Mouse (Mus musculus) embryonic facial prominence, embryonic 15.5 days (tissue): ENCODE measurements around the gene Magoh. TPM values are rescaled to one million over a fixed set of nuclear protein-coding genes. Genes with fewer than 3 reads are reported as not detected.

ENCODE experiments used
- ATAC-seq: fragments of 200-750 bp; cut with Nextera tagmentation; 2 replicates; pipeline ENCODE4 v1.8.0; 2017; ENCODE audit warnings: low read depth, moderate TSS enrichment; ENCODE audit not compliant: insufficient number of reproducible peaks, low FRiP score, low TSS enrichment
- H3K27ac ChIP-seq: fragments of 300-500 bp; sonication (generic); replicated peaks from 2 replicates; pipeline ENCODE4 v1.5.1; 2015; ENCODE audit warnings: mild to moderate bottlenecking, inconsistent platforms
- H3K27me3 ChIP-seq: fragments of 300-500 bp; sonication (generic); 2 replicates; pipeline ENCODE4 v1.6.1; 2015; ENCODE audit warnings: inconsistent platforms
- H3K36me3 ChIP-seq: fragments of 300-500 bp; sonication (generic); 2 replicates; pipeline ENCODE4 v1.6.1; 2015; ENCODE audit warnings: mild to moderate bottlenecking, inconsistent platforms
- H3K4me1 ChIP-seq: fragments of 300-500 bp; sonication (generic); 2 replicates; pipeline ENCODE4 v1.6.1; 2015; ENCODE audit warnings: inconsistent platforms
- H3K4me2 ChIP-seq: fragments of 300-500 bp; sonication (generic); replicated peaks from 2 replicates; pipeline ENCODE4 v1.6.1; 2015; ENCODE audit warnings: mild to moderate bottlenecking, inconsistent platforms
- H3K4me3 ChIP-seq: fragments of 300-500 bp; sonication (generic); replicated peaks from 2 replicates; pipeline ENCODE4 v1.5.1; 2015; ENCODE audit warnings: mild to moderate bottlenecking, inconsistent platforms
- H3K9ac ChIP-seq: fragments of 300-500 bp; sonication (generic); 2 replicates; pipeline ENCODE4 v1.6.1; 2015; ENCODE audit warnings: inconsistent platforms
- H3K9me3 ChIP-seq: fragments of 300-500 bp; sonication (generic); replicated peaks from 2 replicates; pipeline ENCODE4 v1.6.1; 2016; ENCODE audit warnings: inconsistent platforms
- WGBS: fragments of 180-500 bp; shearing (Covaris S2); methylation state at CpG from one replicate; pipeline ENCODE4 v1.1.7; 2015; 5-methylcytosine and 5-hydroxymethylcytosine counted together
- polyA plus RNA-seq: library from polyadenylated mRNA; unstranded; fragments of >200 nt; fragmentation: Nextera tagmentation; extraction: Ambion mirVana; gene quantifications from 2 replicates; pipeline ENCODE4 v1.2.1, GENCODE M21; 2015

The Magoh gene
- polyA plus RNA-seq, 1 experiment from 2014 or later, result 160 TPM

DNA sequence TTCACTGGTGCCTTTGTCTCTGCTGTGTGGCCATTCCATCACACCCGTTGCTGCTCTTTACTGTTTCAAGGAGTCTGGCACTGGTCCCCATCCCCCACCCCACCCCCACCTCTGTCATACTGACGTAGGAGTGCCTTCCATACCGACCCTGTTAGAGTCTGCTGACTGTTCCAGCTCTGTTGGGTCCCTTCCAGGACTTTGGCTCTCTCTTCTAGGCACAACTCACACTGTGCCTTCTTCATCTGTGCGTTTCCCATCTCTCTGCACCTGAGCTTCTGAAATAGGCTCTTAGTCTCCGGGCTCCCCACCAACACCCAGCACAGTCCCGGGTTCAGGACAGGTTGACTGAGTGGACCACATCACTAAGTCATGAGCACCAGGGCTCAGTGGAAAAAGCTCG is 32.8 kb upstream of the Magoh start:
- Histone ChIP-seq H3K27me3 (peaks cover 24% of the 10 kb centered on the region), H3K4me2 (peak overlapping the region; percentile 47; the same call in 1 of the 2 replicates), H3K36me3 (no peaks in the 10 kb centered on the region), H3K27ac (no peak overlapping the region), H3K4me1 (0 out of 2 replicates have a peak, but pooled peaks cover 7% of the 10 kb centered on the region), H3K9ac (no peak overlapping the region), H3K4me3 (no peak overlapping the region), H3K9me3 (no peaks in the 10 kb centered on the region)
- WGBS, result 63% methylated on average over 7 of the region's 7 CpGs
- no peak for ATAC-seq

DNA sequence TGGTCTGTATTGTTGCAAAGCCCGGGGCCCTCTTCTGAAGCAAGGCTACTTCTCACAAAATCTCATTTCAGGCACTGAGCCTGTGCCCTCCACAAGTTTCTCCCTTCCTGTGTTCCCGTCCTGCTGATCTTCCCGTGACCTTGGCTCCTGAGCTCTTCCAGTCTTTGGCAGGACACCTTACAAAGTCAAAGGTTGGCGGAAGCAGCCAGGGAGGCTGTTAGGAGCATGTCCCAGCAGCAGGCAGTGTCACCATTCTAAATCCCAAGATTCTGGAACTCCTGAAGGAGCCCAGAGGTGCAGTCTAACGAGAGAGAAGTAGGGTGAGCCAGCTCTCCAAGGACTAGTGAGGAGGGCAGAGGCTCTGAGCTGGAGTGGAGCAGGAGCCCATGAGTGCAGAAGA is 31.0 kb upstream of the Magoh start:
- Histone ChIP-seq H3K9me3 (no peaks in the 10 kb centered on the region), H3K4me3 (no peak overlapping the region), H3K4me1 (0 out of 2 replicates have a peak, but pooled peaks cover 7% of the 10 kb centered on the region), H3K9ac (no peak overlapping the region), H3K27me3 (peaks cover 24% of the 10 kb centered on the region), H3K4me2 (no peak overlapping the region), H3K27ac (no peak overlapping the region), H3K36me3 (no peaks in the 10 kb centered on the region)
- ATAC-seq, result no peak
- 85% methylated on average over 5 of the region's 5 CpGs for WGBS

DNA sequence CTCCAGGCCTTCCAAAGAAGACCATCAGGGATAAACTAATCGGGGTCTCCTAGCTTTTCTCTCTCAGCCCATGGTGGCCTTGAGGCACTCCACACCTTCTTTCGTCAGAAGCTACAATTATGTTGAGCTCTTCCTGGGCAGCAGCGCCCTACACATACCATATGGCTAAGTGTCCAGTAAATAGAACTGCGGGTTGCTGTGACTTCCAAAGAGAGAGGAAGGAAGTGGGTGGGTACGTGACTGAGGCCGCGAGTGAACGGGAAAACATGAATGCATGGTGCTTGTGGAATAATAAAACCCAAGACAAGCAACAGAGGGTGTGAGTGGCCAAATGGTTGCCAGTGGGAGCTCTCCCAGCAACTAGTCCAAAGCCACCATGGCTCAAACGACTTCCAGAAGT is 29.9 kb upstream of the Magoh start:
- Histone ChIP-seq H3K36me3 (no peaks in the 10 kb centered on the region), H3K27me3 (peaks cover 24% of the 10 kb centered on the region), H3K4me2 (no peak overlapping the region), H3K9ac (no peak overlapping the region), H3K9me3 (no peaks in the 10 kb centered on the region), H3K4me1 (0 out of 2 replicates have a peak, but pooled peaks cover 7% of the 10 kb centered on the region), H3K27ac (no peak overlapping the region), H3K4me3 (no peak overlapping the region)
- ATAC-seq, result no peak
- WGBS, result 79% methylated on average over 9 of the region's 9 CpGs

DNA sequence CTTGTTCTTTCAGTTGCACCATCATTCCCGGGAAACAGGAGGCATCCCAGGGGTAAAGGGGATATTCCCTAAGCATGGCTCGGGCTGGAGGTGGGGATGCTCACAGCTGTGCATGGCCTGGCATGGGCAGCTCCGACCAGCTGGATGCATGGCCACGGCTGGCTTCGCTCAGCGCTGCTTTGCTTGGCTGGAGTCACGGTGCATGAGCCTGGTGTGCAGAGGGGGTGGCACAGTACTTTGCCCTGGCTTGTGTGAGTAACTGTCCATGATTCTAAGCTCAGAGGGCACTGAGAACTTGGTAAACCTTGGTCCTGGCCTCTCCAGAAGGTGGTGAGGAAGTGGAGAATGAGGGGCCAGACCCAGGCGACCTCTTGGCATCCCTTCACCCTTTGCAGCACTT is 29.5 kb upstream of the Magoh start:
- Histone ChIP-seq H3K27me3 (peaks cover 23% of the 10 kb centered on the region), H3K36me3 (no peaks in the 10 kb centered on the region), H3K9ac (no peak overlapping the region), H3K4me3 (no peak overlapping the region), H3K4me1 (0 out of 2 replicates have a peak, but pooled peaks cover 7% of the 10 kb centered on the region), H3K4me2 (no peak overlapping the region), H3K9me3 (no peaks in the 10 kb centered on the region), H3K27ac (no peak overlapping the region)
- ATAC-seq, result no peak
- WGBS, result 85% methylated on average over 8 of the region's 8 CpGs

DNA sequence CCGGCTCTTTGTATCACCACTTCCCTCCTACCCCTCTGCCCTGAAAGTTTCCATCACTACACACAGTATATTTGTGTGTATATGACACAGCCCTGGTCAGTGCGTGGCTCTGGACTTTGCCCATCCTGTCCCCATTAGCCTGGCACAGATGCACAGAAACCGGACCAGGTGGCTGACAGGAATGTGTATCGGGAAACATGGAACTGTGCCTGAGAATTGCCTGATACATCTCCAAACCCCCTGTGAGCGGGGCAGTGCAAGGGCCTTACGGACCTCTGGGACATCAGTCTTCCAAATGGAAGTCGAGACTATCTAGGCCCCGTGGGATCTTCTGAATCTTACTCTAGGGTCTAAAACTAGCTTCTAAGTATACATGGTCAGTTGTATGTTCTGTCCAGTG is 26.2 kb upstream of the Magoh start:
- H3K9ac ChIP-seq, result no peak overlapping the region
- H3K4me3 ChIP-seq, result no peak overlapping the region
- no peaks in the 10 kb centered on the region for H3K9me3 ChIP-seq
- ATAC-seq, result no peak
- no peak overlapping the region for H3K27ac ChIP-seq
- WGBS, result 88% methylated on average over 8 of the region's 8 CpGs
- no peaks in the 10 kb centered on the region for H3K4me1 ChIP-seq
- H3K27me3 ChIP-seq, result no peaks in the 10 kb centered on the region
- peaks cover 6% of the 10 kb centered on the region; the same call in 1 of the 2 replicates for H3K36me3 ChIP-seq
- no peak overlapping the region for H3K4me2 ChIP-seq

DNA sequence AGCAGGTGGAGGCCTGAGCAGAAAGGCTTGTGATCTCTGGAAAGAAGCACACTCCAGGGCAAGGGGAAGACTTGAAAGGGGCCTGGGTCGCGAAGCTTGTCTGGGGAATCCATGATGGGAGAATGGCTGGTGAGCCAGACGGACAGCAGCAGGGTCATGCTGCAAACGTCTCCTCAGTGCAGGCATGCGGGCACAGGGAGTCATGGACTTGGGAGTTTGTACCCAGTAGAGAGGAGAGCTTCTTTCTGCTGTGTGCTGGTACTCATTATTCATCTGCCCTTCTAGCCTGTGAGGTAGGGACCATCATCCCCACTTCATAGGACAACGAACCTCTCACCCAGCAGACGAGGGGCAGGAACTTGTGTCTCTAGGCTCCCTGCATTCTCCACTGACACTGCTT is 25.7 kb upstream of the Magoh start:
- no peak overlapping the region for H3K4me3 ChIP-seq
- H3K27me3 ChIP-seq, result no peaks in the 10 kb centered on the region
- no peak overlapping the region for H3K9ac ChIP-seq
- 86% methylated on average over 7 of the region's 7 CpGs for WGBS
- H3K27ac ChIP-seq, result no peak overlapping the region
- peaks cover 10% of the 10 kb centered on the region for H3K36me3 ChIP-seq
- no peak for ATAC-seq
- no peak overlapping the region for H3K4me2 ChIP-seq
- H3K9me3 ChIP-seq, result no peaks in the 10 kb centered on the region
- no peaks in the 10 kb centered on the region for H3K4me1 ChIP-seq

DNA sequence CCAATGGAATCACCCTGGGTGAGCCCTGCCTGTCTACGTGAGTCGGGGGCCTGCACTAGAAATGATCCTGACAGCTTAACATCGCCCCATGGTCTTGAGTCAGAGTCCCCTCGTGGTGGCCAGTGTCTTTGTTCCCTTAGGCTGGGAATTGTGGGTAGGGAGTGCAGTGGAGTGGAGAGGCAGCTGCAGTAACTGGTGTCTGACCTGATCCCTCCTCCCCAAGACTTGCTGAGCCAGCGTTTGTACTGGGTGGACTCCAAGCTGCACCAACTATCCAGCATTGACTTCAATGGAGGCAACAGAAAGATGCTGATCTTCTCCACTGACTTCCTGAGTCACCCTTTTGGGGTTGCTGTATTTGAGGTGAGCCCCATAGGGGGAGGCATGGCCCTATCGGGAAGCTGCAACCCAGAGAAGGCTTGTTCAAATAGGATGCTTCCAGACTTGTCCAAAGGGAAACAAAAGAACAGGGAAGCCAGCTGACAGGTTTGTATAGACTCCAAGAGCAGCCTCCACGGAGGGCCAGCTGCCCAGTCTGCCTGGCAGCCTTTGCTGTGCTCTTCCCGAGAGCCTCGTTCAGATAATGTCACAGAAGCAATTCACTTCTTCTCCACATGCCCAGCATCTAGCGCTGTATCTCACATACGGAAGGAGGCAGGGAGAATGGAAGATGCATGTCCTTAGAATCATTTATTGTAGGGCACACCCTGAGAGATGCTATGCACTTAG is 22.4 kb upstream of the Magoh start:
- H3K4me3 ChIP-seq, result no peak overlapping the region
- no peak overlapping the region for H3K27ac ChIP-seq
- no peaks in the 10 kb centered on the region for H3K4me1 ChIP-seq
- peaks cover 13% of the 10 kb centered on the region for H3K36me3 ChIP-seq
- no peaks in the 10 kb centered on the region for H3K27me3 ChIP-seq
- 77% methylated on average over 11 of the region's 11 CpGs for WGBS
- no peak overlapping the region for H3K4me2 ChIP-seq
- no peaks in the 10 kb centered on the region for H3K9me3 ChIP-seq
- H3K9ac ChIP-seq, result no peak overlapping the region
- no peak for ATAC-seq

DNA sequence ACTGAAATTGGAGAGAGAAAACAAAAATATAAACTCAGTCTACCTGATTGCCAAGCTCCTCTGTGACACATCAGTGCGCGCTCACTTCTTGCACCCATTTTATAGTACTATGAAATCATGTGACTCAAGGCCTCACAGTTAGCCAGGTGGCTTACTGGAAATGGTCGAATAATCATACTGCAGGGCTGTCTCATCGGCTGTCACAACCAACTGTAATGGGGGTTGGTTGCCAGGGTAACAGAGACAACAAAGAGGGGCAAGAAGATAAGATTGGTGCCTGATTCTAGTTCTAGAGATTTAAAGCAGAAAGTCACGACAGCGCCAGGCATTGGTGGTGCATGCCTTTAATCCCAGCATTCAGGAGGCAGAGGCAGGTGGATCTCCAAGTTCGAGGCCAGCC is 20.6 kb upstream of the Magoh start:
- WGBS, result 91% methylated on average over 7 of the region's 7 CpGs
- no peak for ATAC-seq
- H3K36me3 ChIP-seq, result peaks cover 13% of the 10 kb centered on the region

DNA sequence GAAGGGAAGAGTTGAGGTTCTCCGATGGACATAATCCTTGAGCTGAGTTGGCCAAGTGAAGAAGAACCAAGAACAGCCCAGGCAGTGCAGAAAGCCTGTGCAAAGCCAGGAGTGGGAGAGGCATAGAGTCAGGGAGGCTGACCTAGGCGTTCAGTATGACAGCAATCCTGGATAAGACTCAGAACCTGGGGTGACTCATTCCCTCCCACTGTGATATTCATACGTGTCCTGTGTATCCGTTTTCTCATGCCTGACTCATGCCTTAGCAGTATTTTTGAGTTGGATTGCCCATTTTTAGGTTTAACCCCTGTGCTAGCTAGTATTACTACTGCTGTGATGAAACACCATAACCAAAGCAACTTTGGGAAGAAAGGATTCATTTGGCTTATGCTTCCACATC is 14.7 kb upstream of the Magoh start:
- no peak overlapping the region for H3K4me2 ChIP-seq
- no peak overlapping the region for H3K9ac ChIP-seq
- no peaks in the 10 kb centered on the region for H3K9me3 ChIP-seq
- peaks cover 3% of the 10 kb centered on the region; the same call in 1 of the 2 replicates for H3K36me3 ChIP-seq
- H3K27ac ChIP-seq, result no peak overlapping the region
- WGBS, result 78% methylated on average over 4 of the region's 4 CpGs
- ATAC-seq, result no peak
- no peak overlapping the region for H3K4me3 ChIP-seq
- no peaks in the 10 kb centered on the region for H3K4me1 ChIP-seq
- H3K27me3 ChIP-seq, result no peaks in the 10 kb centered on the region

More for the DNA sequence above, 20.6 kb upstream of the Magoh start:
- Histone ChIP-seq H3K4me1 (no peaks in the 10 kb centered on the region), H3K9me3 (no peaks in the 10 kb centered on the region), H3K27ac (no peak overlapping the region), H3K9ac (no peak overlapping the region), H3K4me3 (no peak overlapping the region), H3K4me2 (no peak overlapping the region), H3K27me3 (no peaks in the 10 kb centered on the region)

DNA sequence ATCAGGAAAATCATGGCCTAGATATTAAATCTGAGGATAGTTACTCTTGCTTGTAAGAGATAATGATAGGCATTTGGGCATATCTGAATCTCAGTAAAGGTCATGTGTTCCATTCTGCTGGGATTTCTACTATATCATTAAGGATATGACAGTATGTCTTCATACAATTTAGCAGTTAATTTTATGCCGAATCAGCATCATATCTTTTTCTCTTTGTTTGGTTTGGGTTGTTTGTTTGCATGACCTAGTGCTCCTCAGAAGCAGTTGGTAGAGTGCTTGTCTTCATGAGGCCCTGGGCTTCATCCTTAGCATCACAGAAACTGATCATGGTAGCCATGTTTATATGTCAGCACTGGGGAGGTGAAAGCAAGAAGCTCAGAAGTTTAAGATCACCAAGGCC is 2.1 kb downstream of the Magoh start:
- Histone ChIP-seq H3K4me1 (peaks cover 11% of the 10 kb centered on the region), H3K27me3 (no peaks in the 10 kb centered on the region), H3K27ac (no peak overlapping the region), H3K4me2 (no peak overlapping the region), H3K36me3 (peaks cover 53% of the 10 kb centered on the region), H3K9me3 (no peaks in the 10 kb centered on the region), H3K4me3 (no peak overlapping the region), H3K9ac (no peak overlapping the region)
- ATAC-seq, result no peak
- 90% methylated on average over 1 of the region's 1 CpGs for WGBS

DNA sequence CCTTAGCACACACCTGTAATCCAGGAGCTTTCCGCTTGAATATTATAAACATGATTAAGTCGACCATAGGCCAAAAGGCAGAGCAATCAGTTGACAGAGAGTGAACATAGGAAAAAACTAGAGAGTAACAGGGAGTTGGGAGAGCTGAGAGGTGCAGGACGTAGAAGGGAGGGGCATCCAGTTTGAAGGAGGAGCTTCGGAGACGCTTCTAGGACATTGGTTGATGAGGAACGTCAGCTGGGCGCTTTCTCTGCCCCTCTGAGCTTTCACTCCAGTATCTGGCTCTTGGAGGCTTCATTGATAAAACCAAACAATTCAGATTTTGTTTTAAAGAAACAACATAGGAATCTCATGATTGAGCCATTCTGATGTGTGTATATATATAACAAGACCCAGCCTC is 6.8 kb downstream of the Magoh start:
- Histone ChIP-seq H3K4me3 (no peak overlapping the region), H3K4me1 (peaks cover 14% of the 10 kb centered on the region), H3K27me3 (no peaks in the 10 kb centered on the region), H3K9ac (no peak overlapping the region), H3K27ac (no peak overlapping the region), H3K36me3 (peaks cover 57% of the 10 kb centered on the region), H3K4me2 (no peak overlapping the region), H3K9me3 (no peaks in the 10 kb centered on the region)
- WGBS, result 79% methylated on average over 7 of the region's 7 CpGs
- no peak for ATAC-seq

DNA sequence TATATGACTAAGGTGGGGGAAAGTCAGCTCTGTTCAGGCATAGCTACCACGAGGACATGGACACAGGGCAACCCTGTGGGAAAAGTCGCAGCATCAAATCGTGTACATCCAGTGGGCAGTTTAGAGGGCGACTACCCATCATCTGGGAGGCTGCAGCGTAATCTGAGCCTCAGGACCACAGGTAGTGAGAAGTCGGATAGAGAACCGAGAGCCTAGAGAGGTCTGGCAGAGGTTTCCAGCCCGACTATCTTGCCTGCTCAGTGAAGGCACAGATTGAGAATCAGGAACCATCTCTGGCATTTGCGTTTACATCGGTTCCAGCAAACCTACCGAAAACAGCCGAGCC is 9.8 kb downstream of the Magoh start:
- H3K4me3 ChIP-seq, result peak overlapping the region; percentile 65
- peak overlapping the region; percentile 94 for H3K27ac ChIP-seq
- WGBS, result 1% methylated on average over 12 of the region's 12 CpGs
- H3K4me1 ChIP-seq, result peaks cover 14% of the 10 kb centered on the region
- H3K27me3 ChIP-seq, result no peaks in the 10 kb centered on the region
- H3K36me3 ChIP-seq, result peaks cover 56% of the 10 kb centered on the region
- peak overlapping the region; percentile 42 for H3K9ac ChIP-seq
- H3K9me3 ChIP-seq, result no peaks in the 10 kb centered on the region
- ATAC-seq, result peak; percentile 4; the same call in 1 of the 2 replicates
- peak overlapping the region; percentile 84 for H3K4me2 ChIP-seq
